Mouse (Mus musculus): ENCODE results near the gene Gbp2.
A peak's percentile ranks its signal among the peaks of the same experiment; 100 is the strongest.
"Not testable (repeated sequence)": the region's sequence is repeated elsewhere in the genome, so short reads cannot be mapped to it uniquely, and the experiment has no call there.

The Gbp2 gene

GRCm38 (mm10) chr3:142620111-142620955 lies at the start of gene Gbp2:
Gbp2 (plus strand) TSS chr3:142620602.
- DNase-seq, result peak; percentile 3 to 18

- no peak for DNase-seq
These were observed 49.7 kb upstream of the Gbp2 start for GRCm38 (mm10) chr3:142570738-142571137.

GRCm38 (mm10) chr3:142577108-142577507 lies 43.3 kb upstream of the Gbp2 start:
- no peak for DNase-seq

GRCm38 (mm10) chr3:142578342-142578741 lies 42.1 kb upstream of the Gbp2 start:
- no peak for DNase-seq

GRCm38 (mm10) chr3:142583067-142583466 lies 37.3 kb upstream of the Gbp2 start:
- no peak for DNase-seq

- no peak for DNase-seq
These were observed 33.0 kb upstream of the Gbp2 start for GRCm38 (mm10) chr3:142587386-142587785.

- no peak for DNase-seq
These were observed 31.5 kb upstream of the Gbp2 start for GRCm38 (mm10) chr3:142588888-142589287.

- DNase-seq, result no peak
These were observed 29.9 kb upstream of the Gbp2 start for GRCm38 (mm10) chr3:142590431-142591067.

GRCm38 (mm10) chr3:142594547-142594946 lies 25.9 kb upstream of the Gbp2 start, which contains the start of gene Gbp2b:
Gbp2b (plus strand) TSS chr3:142594847.
- DNase-seq, result no peak

- DNase-seq, result no peak
These were observed 22.5 kb upstream of the Gbp2 start for GRCm38 (mm10) chr3:142597923-142598322.

- DNase-seq, result no peak
These were observed 18.7 kb upstream of the Gbp2 start for GRCm38 (mm10) chr3:142601675-142602074.

- DNase-seq, result no peak
These were observed 1.7 kb upstream of the Gbp2 start for GRCm38 (mm10) chr3:142618658-142619057.

- no peak for DNase-seq
These were observed 796 bp upstream of the Gbp2 start for GRCm38 (mm10) chr3:142619606-142620005.

GRCm38 (mm10) chr3:142620956-142621562 lies 657 bp downstream of the Gbp2 start:
- DNase-seq, result no peak

- no peak for DNase-seq
These were observed 10.0 kb downstream of the Gbp2 start for GRCm38 (mm10) chr3:142630385-142630784.

GRCm38 (mm10) chr3:142640201-142640600 lies 19.8 kb downstream of the Gbp2 start:
- DNase-seq, result no peak

GRCm38 (mm10) chr3:142645949-142646348 lies 25.5 kb downstream of the Gbp2 start:
- not testable (repeated sequence) for DNase-seq

- DNase-seq, result not testable (repeated sequence)
These were observed 27.4 kb downstream of the Gbp2 start for GRCm38 (mm10) chr3:142647836-142648235.

- no peak for DNase-seq
These were observed 29.8 kb downstream of the Gbp2 start for GRCm38 (mm10) chr3:142650205-142650604.

GRCm38 (mm10) chr3:142664723-142665122 lies 44.3 kb downstream of the Gbp2 start:
- no peak for DNase-seq

GRCm38 (mm10) chr3:142674607-142675006 lies 54.2 kb downstream of the Gbp2 start:
- no peak for DNase-seq

Measured in thymus, adult 18-20 months (tissue).